Mouse (Mus musculus) small intestine, adult 2 months (tissue): ENCODE data around the gene Tigit.

Experiments used
- CTCF ChIP-seq: fragments of 200-500 bp; IDR thresholded peaks from 2 replicates; pipeline ENCODE4 v1.5.1; 2012; ENCODE audit warnings: low read depth, mild to moderate bottlenecking, control low read depth, inconsistent platforms, low read length, moderate library complexity, mixed read lengths; ENCODE audit not compliant: insufficient replicate concordance, insufficient read length; ENCODE audit errors: extremely low read depth
- POLR2A ChIP-seq: fragments of 200-500 bp; IDR thresholded peaks from 2 replicates; pipeline ENCODE4 v1.6.1; 2012; ENCODE audit warnings: low read depth, mild to moderate bottlenecking, control low read depth, inconsistent platforms, low read length, moderate library complexity

DNA sequence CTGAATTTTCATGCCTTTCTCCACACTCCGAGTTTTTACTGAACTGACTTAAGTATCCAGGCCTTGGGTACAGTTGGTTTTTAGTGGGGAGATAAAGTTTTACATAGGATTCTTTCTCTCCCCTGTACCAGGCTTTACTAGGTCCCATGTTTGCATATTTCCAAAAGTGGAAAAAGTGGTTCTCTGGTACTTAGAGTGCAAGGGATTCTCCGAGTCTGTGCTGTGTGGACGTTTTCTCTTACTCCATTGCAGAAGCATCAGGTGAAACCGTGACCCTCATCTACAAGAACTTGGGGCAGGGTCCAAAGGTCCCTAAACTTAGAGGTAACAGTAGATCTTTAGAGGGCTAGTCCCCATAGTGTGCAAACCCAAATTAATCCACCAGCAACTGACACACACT lies 28.7 kb upstream of the Tigit start:
- TF ChIP-seq CTCF, result no peak
- no peak for TF ChIP-seq POLR2A
